Mouse (Mus musculus) cerebellum, adult 11-12 months (tissue): ENCODE data around the gene Cuzd1.
A peak's percentile ranks its signal among the peaks of the same experiment; 100 is the strongest.

Experiments used
- DNase-seq: peaks from one replicate; pipeline ENCODE4 v3.0.0; 2022

Cuzd1 gene

DNA sequence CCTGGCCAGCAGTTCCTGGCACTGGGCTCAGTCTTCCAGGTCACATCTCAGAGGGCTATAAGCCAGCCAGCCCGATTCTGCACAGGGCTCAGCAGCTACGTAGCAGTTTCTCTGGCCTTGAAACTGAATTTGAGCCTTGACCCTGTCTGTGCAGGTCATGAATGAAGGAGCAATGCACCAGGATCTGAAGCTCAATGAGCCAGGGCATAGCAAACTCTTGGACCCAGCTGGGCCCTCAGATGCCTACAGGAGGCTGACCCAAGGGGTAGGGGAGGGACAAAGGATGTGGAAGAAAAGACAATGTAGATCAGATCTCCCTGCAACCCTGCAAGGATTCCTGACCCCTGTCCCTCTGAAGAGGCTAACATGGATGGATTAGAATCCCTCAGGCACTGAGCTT lies at the start of gene Cuzd1:
Cuzd1 (minus strand) TSS at position 101 of the 400 bp plus-strand sequence.
- DNase-seq = no peak

DNA sequence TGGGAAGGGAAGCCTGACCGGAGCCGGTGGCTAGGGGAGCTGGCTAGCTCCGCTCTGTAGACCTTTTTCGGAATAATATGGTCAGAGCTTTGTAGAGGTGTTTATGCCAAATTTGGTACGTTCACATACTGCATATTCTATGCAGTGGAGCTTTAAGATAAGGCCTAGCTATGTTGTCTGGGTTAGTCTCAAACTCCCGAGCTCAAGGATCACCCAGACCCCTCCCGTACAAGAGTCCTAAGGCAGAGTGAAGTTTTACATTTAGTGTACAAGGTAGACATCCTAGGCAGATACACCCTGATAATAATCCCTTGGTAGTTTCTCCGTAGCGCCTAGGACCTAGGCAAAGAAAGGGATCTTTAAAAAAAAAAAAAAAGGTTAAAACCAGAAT lies 49.4 kb upstream of the Cuzd1 start:
- DNase-seq = no peak

DNA sequence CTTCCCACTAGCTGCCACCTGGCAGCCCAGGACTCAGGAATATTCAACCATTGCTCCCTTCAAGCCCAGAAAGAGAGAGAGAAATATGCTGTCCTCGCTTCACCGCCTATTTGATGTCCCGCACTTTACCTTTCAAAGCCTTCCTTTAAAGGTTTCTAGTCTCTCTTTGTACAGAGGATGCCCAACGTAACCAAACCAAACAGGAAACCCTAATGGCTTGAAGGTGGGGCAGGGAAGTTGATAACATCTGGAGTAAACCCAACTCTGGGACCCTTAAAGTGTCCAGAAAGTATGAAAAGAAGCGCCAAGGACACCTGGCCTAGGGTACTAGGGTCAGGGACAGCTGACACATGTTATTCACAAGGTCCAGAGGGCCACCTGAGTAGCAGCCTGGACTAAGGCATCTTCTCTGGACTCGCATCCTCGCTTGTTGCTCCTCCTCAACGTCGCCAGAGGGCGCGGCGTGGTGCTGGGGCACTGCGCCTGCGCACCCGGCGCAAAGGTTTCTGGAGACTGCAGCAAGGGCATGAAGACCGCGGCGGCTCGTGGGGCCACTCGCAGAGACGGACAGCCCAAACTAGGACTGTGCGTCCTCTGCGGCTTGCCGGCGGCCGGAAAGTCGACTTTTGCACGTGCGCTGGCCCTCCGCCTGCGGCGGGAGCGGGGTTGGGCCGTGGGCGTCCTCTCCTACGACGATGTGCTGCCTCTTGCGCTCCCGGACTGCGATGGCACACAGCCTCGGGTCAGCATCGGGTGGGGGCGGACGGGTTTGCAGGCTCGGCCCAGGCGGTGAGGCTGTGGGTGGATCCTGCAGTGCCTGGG lies 48.8 kb upstream of the Cuzd1 start, which contains the start of gene Pstk:
Pstk (plus strand) TSS at position 494 of the 822 bp plus-strand sequence.
- DNase-seq = peak; percentile 92

DNA sequence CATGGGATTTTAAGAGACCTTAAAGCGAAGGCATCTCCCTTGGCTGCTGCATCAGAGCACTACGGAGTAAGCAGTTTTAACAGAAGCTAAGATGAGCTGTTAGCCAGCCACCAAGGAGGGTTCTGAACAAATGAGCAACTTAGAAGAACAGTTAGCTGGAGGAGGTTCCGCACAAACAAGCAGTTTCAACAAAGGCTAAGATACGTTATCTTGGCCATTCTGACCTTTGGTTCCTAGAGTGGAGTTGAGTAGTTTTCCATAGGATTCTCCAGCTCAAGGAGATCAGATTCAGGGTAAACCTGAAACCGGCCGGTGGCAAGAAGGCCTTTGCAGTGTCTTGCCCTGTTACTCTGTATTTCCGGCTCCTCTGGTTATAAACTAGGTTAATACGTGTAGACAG lies 42.0 kb upstream of the Cuzd1 start:
- no peak for DNase-seq

DNA sequence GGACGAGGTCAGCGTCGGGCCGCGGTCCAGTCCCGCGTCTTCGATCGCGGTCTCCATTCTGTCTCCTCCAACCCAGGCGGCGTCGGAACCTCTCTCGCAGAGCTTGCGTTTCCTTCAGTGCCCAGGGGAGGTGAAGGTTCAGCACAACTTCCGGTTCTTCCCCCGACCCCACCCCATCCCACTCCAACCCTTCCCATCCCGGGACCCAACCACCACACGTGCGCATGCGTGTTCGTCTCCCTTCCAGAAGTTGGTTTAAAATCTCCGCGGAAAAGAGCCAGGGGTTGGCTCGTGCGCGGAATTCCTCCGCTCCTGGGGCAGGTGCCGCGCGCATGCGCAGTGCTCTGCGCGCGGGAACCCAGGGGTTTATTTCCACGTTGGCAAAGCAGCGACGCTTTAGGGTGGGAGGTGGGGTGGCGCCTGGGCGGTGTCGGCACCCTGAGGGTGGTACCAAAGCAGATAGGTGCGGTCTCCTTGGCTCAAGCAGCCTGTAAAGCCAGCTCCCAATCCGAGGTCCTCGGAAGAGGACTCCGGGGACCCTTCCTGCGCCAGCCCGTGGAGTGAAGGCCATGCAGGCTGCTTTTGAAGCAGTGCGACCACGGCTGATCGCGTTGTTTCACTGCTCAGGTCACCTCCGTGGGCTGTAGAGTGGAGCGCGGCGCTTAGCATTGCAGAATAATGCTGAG lies 40.7 kb upstream of the Cuzd1 start, which contains the start of gene 2310057M21Rik:
2310057M21Rik (minus strand) TSS at position 145 of the 686 bp plus-strand sequence.
- peak; percentile 97 for DNase-seq

DNA sequence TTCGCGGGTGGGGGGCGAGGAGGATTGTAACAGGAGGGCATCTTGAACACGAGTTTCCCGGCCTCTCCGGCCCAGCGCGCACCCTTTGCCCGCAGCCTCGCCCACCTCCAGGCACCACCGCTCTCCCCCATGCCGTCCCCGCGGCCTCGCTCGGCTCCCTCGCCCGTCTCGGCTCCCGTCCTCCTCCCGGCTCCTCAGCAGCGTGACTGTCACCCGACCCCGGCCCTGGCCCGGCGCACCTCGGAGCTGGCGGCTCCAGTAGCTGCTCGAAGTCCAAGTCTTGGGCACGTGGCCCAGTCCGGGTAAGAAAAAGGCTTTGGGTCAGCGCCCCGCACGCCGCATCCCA lies 40.1 kb upstream of the Cuzd1 start:
- DNase-seq = no peak

DNA sequence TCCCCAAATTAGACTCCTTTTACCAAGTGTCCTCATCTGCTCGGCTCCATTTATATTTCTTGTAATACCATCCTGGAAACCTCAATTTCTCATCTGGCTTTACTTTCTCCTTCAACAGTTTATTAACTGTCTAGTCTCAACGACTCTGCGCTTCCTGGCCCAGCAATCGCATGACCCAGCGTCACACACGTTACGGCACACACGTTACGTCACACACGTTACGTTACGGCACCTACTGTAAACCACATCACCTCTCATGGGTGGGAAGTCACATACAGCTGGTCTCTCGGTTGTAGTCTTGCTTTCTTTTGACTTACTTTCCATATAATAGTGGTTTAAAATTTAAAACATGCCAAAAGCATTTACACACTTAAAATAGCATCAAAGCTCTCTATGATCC lies 34.0 kb upstream of the Cuzd1 start:
- DNase-seq = no peak

DNA sequence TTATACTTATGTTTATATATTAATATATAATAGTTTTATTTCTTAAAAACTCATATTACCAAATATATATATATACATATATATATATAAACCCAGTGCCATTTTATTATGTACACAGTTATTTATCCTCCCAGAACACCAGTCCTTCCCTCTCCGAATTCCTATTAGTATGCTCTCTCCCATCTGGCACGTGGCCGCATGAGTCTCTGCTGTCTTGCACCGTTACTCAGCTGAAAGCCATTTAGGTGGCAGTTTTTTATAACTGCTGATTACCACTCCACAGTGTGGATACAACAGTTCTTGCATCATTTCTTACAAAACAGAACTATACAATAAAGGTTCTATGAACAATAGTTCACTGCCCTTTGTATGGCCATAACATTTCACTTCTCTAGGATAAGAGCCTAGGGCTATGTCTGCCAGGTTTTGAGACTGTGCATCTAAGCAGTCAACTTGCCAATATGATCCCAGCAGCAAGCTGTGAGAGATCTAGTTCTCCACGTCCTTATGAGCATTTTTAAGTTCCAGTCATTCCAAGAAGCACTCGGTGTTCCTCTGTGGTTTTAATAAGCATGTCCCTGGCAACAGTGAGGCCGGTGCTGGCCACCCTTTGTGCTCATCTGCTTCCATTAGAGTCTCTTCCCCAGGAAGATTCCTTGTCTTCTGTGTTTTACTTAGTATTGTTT lies 23.9 kb upstream of the Cuzd1 start:
- peak; percentile 11 for DNase-seq

DNA sequence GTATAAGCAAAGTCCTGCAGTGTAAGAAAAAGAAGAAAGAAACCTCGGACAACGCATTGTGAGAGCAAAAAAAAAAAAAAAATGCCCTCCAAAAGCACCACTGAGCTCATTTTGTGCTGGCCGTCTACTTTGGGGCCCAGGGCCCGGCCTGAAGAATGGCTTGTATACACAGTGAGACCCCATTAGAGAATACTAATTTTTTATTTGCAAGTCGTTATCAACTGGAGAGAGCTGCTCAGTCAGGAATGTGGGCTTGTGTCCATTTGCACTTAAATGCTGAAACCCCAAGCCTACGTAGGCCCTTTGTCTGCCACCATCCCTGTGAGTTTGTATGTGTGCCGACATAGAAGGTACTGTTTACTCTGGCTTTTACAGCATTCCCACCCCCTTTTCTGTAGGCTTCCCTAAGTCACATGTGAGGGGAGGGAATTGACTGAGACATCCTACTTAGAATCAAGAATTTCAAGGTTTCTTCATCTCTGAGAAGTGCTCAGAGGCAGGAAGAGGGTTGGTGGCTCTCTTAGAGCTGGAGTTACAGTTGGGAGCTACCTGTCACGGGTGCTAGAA lies 15.5 kb upstream of the Cuzd1 start:
- no peak for DNase-seq

DNA sequence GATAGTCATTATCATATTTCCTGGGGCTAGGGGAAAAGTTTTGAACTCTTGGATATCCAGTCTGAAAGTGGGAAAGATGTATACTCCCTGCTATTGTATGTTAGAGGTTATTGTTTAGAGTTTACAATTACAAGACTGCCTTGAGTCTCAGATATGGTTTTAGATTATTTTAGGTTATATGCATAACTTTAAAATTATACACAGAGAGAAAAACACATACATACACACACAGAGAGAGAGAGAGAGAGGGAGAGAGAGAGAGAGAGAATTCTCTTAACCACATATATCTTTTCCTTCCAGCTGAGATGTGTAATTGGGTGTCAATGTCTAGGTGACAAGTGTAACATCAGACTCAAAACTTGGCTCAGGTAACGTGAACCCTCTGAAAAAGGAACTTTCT lies 11.5 kb upstream of the Cuzd1 start, which contains the start of gene Fam24a:
Fam24a (plus strand) TSS at position 301 of the 400 bp plus-strand sequence.
- no peak for DNase-seq

DNA sequence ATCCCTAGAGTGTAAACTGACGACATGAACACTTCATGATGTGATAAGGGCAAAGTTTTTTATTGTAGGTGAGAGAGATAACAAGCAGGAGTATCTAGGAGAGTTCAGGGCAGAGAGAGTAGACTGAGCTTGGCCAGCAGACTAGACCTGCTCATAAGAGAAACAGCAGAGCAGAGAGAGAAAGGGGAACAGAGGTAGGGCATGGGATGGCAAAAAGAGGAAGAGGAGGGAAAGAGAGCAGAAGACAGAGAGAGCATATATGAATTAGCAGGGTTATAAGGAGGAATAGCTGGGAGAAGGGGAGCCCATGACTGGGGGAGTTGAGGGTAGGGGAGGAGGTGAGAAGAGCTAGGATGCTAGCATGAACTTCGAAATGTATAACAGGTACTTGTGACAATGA lies 9.6 kb upstream of the Cuzd1 start:
- no peak for DNase-seq

DNA sequence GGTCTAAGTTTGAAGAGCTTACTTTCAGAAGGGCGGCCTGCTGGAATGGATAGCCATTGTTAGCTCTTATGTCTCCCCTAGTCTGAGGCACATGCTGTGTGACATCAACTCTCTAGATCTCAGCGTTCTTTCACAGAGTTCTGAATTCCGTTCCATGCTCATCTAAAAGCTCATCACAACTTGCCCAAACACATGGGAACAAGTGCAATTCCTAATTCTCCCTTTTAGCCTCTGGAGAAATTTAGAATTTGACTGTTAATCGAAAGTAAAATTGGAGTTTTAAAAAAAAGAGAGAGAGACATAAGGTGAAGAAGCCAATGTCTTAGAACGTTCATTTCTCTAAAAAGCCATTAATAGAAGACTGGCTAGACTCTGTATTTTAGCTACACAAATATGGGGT lies 7.3 kb upstream of the Cuzd1 start, which contains the start of gene Fam24b:
Fam24b (minus strand) TSS at position 101 of the 400 bp plus-strand sequence.
- no peak for DNase-seq

DNA sequence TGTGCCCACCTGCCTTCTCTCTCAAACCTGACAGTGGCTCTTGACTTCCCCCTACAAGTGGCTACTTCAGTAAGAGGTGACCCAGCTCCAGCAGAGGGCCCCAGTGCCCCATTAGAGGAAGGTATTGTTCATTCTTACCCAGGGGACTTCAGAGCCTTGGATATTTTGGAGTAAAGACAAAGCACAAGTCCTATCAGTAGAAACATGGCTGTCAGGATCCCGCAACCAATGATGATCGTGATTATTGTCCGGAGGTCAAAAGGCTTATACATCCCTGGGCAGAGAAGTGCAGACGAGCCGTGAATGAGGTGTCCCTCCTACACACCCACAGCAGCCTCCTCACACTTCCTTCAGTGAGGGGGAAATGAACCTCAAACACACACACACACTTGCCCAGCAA lies 5.0 kb upstream of the Cuzd1 start:
- no peak for DNase-seq

DNA sequence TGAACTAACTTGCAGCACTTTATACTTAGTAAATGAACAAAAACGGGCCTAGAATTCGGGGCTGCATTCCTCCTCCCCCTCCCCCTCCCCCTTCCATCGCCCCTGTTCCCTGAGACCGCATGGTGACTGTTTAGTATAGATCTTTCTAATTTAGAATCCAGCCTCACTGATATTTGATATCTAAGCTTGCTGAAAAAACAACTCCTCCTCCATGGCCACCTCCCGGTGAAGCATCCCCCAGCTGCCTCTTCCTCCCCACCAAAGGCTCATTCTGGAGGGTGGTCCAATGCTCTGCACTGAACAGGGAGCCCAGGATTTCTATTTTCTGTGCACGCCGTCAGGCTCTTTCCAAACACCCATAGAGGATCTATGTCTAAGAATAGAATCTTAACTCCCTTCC lies 3.8 kb downstream of the Cuzd1 start:
- DNase-seq = no peak

DNA sequence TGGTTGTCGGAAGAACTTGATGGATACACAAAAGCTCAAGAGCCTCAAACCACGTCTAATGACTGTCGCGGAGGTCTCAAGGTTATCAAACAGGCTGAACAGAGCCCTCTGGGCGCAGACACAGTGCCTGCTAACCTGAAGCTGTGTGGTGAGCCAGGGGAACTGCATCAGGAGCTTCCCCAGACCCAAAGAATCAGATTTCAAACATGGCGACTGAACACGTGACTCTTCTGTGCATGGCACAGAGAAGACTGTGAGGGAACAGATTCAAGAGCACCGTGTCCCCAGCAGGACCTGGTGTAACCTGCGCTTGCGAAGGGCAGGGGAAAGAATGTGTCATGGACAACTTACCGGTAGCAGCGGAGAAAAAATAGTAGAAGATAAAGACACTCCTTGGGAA lies 4.5 kb downstream of the Cuzd1 start:
- DNase-seq = no peak

DNA sequence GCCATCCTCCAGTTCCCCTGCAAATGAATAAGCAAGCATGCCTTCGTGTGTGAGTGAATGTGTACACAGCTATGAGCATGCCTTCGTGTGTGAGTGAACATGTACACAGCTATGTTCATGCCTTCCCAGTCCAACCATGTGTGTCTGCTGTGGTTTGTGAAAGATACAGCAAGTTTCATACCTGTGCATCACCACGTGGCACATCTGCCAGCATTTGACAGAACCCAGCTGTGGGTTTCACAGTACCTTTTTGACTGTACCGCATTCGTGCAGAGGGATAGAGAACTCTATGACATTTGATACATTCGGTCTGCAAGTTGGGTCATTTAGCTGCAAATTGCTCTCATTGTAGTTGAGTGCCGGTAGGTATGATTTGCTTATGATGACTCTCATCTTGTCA lies 7.6 kb downstream of the Cuzd1 start:
- no peak for DNase-seq

DNA sequence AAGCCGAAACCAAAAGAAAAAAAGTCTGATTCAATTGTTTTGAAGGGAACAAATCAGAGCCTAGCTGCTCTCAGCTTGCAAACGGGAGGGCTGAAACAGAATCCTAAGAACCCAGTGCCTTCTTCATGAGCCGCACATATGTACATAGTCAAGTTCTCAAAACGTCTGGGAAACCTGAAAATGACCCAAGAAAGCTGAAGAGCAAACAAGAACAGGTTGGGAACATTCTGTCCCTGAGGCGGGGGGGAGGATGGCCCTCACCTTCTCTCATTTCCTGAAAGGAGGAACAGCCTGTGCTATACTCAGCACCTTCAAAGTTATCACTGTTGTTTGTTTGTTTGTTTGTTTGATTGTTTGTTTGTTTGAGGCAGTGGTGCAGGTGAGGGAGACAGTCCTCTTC lies 15.4 kb downstream of the Cuzd1 start:
- DNase-seq = no peak

DNA sequence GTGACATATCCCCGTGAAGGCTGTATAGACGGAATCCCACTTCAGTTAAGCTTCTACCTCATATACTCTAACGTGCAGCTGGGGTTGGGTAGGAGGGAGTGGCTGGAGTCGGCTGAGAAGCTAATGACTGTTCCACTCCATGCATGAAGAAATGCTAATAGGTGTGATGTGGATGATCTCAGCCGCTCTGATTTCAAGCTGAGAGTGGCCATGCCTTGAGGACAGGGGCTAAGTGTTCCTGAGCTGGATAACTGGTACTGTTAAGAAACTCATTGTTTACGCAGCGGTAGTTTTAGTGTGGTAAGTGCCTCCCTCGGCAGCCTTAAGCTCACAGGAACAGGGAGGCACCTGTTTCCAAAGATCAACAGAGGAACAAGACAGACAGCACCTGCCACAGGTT lies 18.8 kb downstream of the Cuzd1 start:
- DNase-seq = no peak

DNA sequence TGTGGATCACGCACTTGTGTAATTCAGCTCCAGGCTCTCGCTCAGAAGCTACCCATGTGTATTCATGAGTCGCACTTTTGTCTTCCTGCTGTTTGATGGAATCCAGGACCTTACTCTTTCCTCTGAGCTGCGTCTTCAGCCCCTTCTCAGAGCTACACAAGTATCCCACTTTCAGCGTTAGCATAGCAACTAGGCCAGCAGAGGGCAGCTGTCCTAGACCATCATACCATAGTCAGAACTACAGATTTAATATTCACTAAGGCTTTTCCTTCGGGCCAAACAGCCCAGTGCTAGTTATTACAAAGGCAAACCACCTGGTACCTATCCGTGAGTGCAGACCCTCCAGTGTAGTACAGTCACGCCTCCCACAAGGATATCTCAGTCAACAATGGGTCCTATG lies 24.9 kb downstream of the Cuzd1 start:
- DNase-seq = no peak

DNA sequence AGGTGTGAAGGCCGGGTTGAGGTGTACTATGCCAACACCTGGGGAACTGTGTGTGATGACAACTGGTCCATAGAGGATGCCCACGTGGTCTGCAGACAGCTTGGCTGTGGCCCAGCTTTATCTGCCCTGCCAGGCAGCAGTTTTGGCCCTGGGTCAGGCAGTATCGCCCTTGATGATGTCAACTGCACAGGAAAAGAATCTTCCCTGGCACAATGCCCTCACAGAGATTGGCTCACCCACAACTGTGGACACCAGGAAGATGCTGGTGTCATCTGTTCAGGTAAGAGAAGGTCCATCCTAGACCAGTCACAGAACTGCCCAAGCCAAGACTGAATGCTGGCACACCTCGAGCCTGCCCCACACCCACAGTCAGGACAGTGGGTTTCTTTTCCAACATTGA lies 56.2 kb downstream of the Cuzd1 start:
- DNase-seq = no peak

DNA sequence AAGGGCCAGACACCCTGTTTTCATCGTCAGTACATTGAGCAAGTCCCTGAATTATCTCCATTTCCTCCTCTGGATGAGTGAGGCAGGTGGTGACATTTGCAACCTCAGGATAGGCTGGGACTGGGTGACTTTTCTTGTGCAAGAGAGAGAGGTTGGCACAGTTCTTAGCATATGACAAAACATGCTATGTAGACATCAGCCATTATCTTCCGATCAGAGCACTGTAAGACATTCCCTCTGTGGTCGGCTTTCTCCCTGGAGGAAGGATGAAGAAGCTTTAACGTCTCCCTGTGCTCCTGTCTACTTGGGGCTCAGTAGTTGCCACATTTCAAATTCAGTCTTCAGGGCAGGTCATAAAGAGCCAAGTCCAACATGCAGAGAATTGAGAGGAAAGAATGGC lies 57.8 kb downstream of the Cuzd1 start:
- no peak for DNase-seq

DNA sequence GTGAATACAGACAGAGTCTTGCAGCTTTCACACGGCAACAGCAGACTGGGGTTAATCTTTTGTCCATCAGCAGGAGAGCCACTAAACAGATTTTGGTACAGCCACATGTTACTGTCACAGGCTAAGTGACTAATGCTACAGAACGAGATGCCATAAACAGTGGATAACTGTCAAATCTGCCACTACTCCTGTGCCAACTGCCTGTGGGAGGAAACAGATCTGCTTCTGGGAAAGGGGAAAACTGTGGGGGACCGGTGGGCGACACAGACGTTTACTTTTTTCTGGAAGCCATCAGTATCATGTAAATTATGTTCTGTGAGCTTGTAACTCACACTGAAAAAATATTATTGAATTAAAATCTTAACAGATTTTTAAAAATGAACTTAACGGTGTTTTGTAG lies 61.1 kb downstream of the Cuzd1 start:
- DNase-seq = no peak
